Mouse (Mus musculus) testis, adult 2 months (tissue): ENCODE data around the gene Atg9b. TPM values are rescaled to one million over a fixed set of nuclear protein-coding genes. Genes with fewer than 3 reads are reported as not detected.

Experiments used
- H3K27ac ChIP-seq: fragments of 200-500 bp; 2 replicates; pipeline ENCODE4 v1.5.1; 2012; ENCODE audit warnings: low read depth, low read length; ENCODE audit not compliant: control insufficient read depth, insufficient read depth
- H3K27me3 ChIP-seq: fragments of 200-500 bp; 2 replicates; pipeline ENCODE4 v1.6.1; 2012; ENCODE audit warnings: mild to moderate bottlenecking, low read length, moderate library complexity; ENCODE audit not compliant: control insufficient read depth, insufficient read depth
- H3K36me3 ChIP-seq: fragments of 200-500 bp; 2 replicates; pipeline ENCODE4 v1.6.1; 2012; ENCODE audit warnings: mild to moderate bottlenecking, low read length; ENCODE audit not compliant: control insufficient read depth, insufficient read depth
- H3K4me1 ChIP-seq: fragments of 200-500 bp; 2 replicates; pipeline ENCODE4 v1.6.1; 2012; ENCODE audit warnings: low read length; ENCODE audit not compliant: control insufficient read depth, insufficient read depth
- H3K4me3 ChIP-seq: fragments of 200-500 bp; 2 replicates; pipeline ENCODE4 v1.5.1; 2012; ENCODE audit warnings: low read depth, mild to moderate bottlenecking, low read length, moderate library complexity, mixed read lengths; ENCODE audit not compliant: control insufficient read depth
- CTCF ChIP-seq: fragments of 200-500 bp; IDR thresholded peaks from 2 replicates; pipeline ENCODE4 v1.5.1; 2012; ENCODE audit warnings: low read depth, mild to moderate bottlenecking, inconsistent platforms, low read length, moderate library complexity; ENCODE audit not compliant: control insufficient read depth, insufficient read depth, insufficient replicate concordance
- POLR2A ChIP-seq: fragments of 200-500 bp; IDR thresholded peaks from 2 replicates; pipeline ENCODE4 v1.6.1; 2012; ENCODE audit warnings: low read depth, mild to moderate bottlenecking, inconsistent platforms, low read length, moderate library complexity; ENCODE audit not compliant: control insufficient read depth
- polyA plus RNA-seq: library from polyadenylated mRNA; depleted of rRNA; stranded (reverse); fragments of >200 nt; gene quantifications from 2 replicates; pipeline ENCODE4 v1.2.3, GENCODE M21; 2012

Atg9b gene
- polyA plus RNA-seq, 1 experiment, result 1.3 TPM

- Histone ChIP-seq H3K4me1 (peaks cover 22% of the 10 kb centered on the region), H3K27me3 (no peaks in the 10 kb centered on the region), H3K36me3 (no peaks in the 10 kb centered on the region), H3K27ac (no peak overlapping the region), H3K4me3 (no peak overlapping the region)
- no peak for TF ChIP-seq CTCF
- no peak for TF ChIP-seq POLR2A
These were observed 35.2 kb downstream of the Atg9b start for GRCm38 (mm10) chr5:24356764-24357163.

- Histone ChIP-seq H3K27me3 (no peaks in the 10 kb centered on the region), H3K4me1 (peaks cover 23% of the 10 kb centered on the region), H3K27ac (peak overlapping the region; percentile 96)
These were observed 38.6 kb downstream of the Atg9b start for GRCm38 (mm10) chr5:24353327-24353726.

GRCm38 (mm10) chr5:24352251-24352859 lies 39.6 kb downstream of the Atg9b start:
- TF ChIP-seq POLR2A, result no peak
- TF ChIP-seq CTCF, result no peak
- H3K27me3 ChIP-seq, result no peaks in the 10 kb centered on the region

More at GRCm38 (mm10) chr5:24353327-24353726, 38.6 kb downstream of the Atg9b start:
- Histone ChIP-seq H3K36me3 (no peaks in the 10 kb centered on the region), H3K4me3 (no peak overlapping the region)
- TF ChIP-seq CTCF, result no peak
- peak; percentile 53; the same call in 1 of the 2 replicates for TF ChIP-seq POLR2A

GRCm38 (mm10) chr5:24351701-24352171 lies 40.2 kb downstream of the Atg9b start:
- peak overlapping the region; percentile 96 for H3K27ac ChIP-seq
- no peaks in the 10 kb centered on the region for H3K27me3 ChIP-seq
- no peak for TF ChIP-seq CTCF
- peak; percentile 78 for TF ChIP-seq POLR2A
- peak overlapping the region; percentile 91 for H3K4me3 ChIP-seq
- peaks cover 30% of the 10 kb centered on the region for H3K4me1 ChIP-seq
- H3K36me3 ChIP-seq, result no peaks in the 10 kb centered on the region

More at GRCm38 (mm10) chr5:24352251-24352859, 39.6 kb downstream of the Atg9b start:
- Histone ChIP-seq H3K4me3 (peak overlapping the region; percentile 91), H3K4me1 (peaks cover 33% of the 10 kb centered on the region), H3K36me3 (no peaks in the 10 kb centered on the region), H3K27ac (peak overlapping the region; percentile 96)

GRCm38 (mm10) chr5:24351278-24351677 lies 40.7 kb downstream of the Atg9b start, which contains the start of gene Kcnh2:
TSS of gene Kcnh2 (minus strand) at chr5:24351604.
- Histone ChIP-seq H3K4me3 (peak within 1 kb of the TSS; percentile 91), H3K4me1 (peaks cover 29% of the 10 kb centered on the region), H3K27ac (peak within 1 kb of the TSS; percentile 96), H3K27me3 (no peaks in the 10 kb centered on the region), H3K36me3 (no peaks in the 10 kb centered on the region)
- no peak for TF ChIP-seq CTCF

- no peaks in the 10 kb centered on the region for H3K27me3 ChIP-seq
- H3K4me3 ChIP-seq, result peak overlapping the region; percentile 81
- H3K4me1 ChIP-seq, result peaks cover 29% of the 10 kb centered on the region
- TF ChIP-seq POLR2A (no peak), CTCF (no peak)
- H3K27ac ChIP-seq, result peak overlapping the region; percentile 29
- H3K36me3 ChIP-seq, result no peaks in the 10 kb centered on the region
These were observed 41.3 kb downstream of the Atg9b start for GRCm38 (mm10) chr5:24350531-24351250.

GRCm38 (mm10) chr5:24350073-24350472 lies 41.9 kb downstream of the Atg9b start:
- Histone ChIP-seq H3K27me3 (no peaks in the 10 kb centered on the region), H3K36me3 (no peaks in the 10 kb centered on the region), H3K4me1 (peaks cover 29% of the 10 kb centered on the region), H3K4me3 (peak overlapping the region; percentile 57; the same call in 1 of the 2 replicates), H3K27ac (peak overlapping the region; percentile 29)
- no peak for TF ChIP-seq CTCF
- TF ChIP-seq POLR2A, result peak; percentile 9; the same call in 1 of the 2 replicates
